Mouse (Mus musculus): ENCODE data around the gene Ndufb7. TPM values are rescaled to one million over a fixed set of nuclear protein-coding genes. Genes with fewer than 3 reads are reported as not detected.
"Not testable (repeated sequence)": the region's sequence is repeated elsewhere in the genome, so short reads cannot be mapped to it uniquely, and the experiment has no call there.

Gene Ndufb7
- 351 and 359 TPM in 2 replicates for polyA plus RNA-seq (2014; fragmentation: Nextera tagmentation; extraction: Ambion mirVana)

DNA sequence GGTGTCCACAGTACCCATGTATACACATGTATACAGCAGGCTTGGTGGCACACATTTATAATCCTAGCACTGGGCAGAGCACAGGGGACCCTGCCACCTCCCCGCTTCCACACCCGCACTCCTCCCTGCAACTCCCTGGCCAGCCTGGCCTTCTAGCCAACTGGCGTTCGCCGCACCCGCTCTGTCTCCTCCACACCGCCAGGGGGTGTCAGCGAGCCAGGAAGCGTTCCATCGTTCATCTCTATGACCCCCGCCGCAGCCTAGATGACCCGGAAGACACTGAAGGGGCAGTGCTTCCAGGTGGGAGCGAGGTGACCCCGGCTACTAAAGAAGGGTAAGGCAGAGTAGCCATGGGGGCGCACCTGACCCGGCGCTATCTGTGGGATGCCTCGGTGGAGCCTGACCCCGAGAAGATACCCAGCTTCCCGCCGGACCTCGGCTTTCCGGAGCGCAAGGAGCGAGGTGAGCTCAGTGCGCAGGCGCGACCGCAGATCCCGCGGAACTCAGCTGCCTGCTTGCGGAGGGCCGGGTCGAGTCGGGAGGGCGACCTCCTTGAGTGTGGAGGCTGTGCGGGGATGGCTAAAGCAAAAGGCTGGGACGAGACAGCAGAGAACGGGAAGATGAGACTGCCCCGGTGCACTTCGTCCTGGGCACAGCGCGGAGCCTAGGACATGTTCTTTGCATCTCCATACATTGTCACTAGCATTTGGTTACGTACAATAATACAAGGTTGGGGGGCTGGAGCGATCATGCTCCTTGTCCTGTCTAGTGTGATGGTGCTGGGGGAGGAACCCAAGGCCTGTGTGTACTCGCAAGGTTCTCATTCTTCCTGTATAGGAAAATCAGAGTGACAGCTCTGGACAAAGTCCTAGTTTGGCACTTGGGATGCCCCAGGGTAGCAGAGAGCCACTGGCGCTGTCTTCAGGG is at the start of gene Ndufb7:
Gene Ndufb7, plus strand, starts transcription at position 203 of the 927 bp plus-strand sequence.
- peak; percentile 89 for ATAC-seq (ENCODE audit: low FRiP score)
- Histone ChIP-seq H3K4me1 (ENCODE audit: control insufficient read depth, insufficient read depth, low read length) (peaks cover 11% of the 10 kb centered on the region), H3K27me3 (ENCODE audit: control insufficient read depth, insufficient read depth, low read length) (no peaks in the 10 kb centered on the region), H3K4me3 (ENCODE audit: low read depth, low read length) (peak within 1 kb of the TSS; percentile 73), H3K4me2 (peak within 1 kb of the TSS; percentile 88), H3K9me3 (ENCODE audit: control insufficient read depth, low read length) (no peaks in the 10 kb centered on the region), H3K27ac (ENCODE audit: low read depth, low read length) (peak within 1 kb of the TSS; percentile 50; the same call in 1 of the 2 replicates), H3K36me3 (ENCODE audit: control insufficient read depth, insufficient read depth, low read length) (peaks cover 7% of the 10 kb centered on the region), H3K9ac (ENCODE audit: low read length) (peak within 1 kb of the TSS; percentile 79)
- WGBS: 1% methylated on average over 48 of the region's 48 CpGs
- DNase-seq (ENCODE audit: low spot score, missing footprints): peak; percentile 100

DNA sequence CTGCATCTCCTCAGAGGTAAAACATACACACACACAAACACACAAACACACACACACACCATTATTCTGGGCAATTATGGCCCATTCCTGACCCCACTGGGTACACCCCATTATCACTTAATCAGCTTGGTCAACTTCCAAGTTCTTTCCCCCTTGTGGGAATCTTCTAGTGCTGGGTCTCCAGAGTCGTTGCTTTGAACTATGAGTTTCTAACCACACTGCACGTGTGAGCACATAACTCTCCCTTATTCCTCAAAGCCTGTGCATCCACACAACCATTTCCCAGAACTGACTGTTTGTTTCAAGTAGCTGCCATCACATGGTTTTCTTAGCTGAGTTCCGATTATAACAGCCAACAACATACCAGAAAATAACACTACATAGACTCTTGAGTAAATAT is 46.0 kb upstream of the Ndufb7 start:
- Histone ChIP-seq H3K27ac (ENCODE audit: low read depth, low read length) (no peak overlapping the region), H3K4me2 (no peak overlapping the region), H3K9me3 (ENCODE audit: control insufficient read depth, low read length) (no peaks in the 10 kb centered on the region), H3K4me3 (ENCODE audit: low read depth, low read length) (no peak overlapping the region), H3K36me3 (ENCODE audit: control insufficient read depth, insufficient read depth, low read length) (no peaks in the 10 kb centered on the region), H3K4me1 (ENCODE audit: control insufficient read depth, insufficient read depth, low read length) (no peaks in the 10 kb centered on the region), H3K27me3 (ENCODE audit: control insufficient read depth, insufficient read depth, low read length) (no peaks in the 10 kb centered on the region), H3K9ac (ENCODE audit: low read length) (no peak overlapping the region)
- no peak for ATAC-seq (ENCODE audit: low FRiP score)
- DNase-seq (ENCODE audit: low spot score, missing footprints): no peak
- WGBS: 75% methylated on average over 3 of the region's 3 CpGs

- not testable (repeated sequence) for H3K4me1 ChIP-seq (ENCODE audit: control insufficient read depth, insufficient read depth, low read length); H3K36me3 ChIP-seq (ENCODE audit: control insufficient read depth, insufficient read depth, low read length); H3K4me2 ChIP-seq; ATAC-seq (ENCODE audit: low FRiP score); H3K9me3 ChIP-seq (ENCODE audit: control insufficient read depth, low read length); H3K4me3 ChIP-seq (ENCODE audit: low read depth, low read length); H3K27me3 ChIP-seq (ENCODE audit: control insufficient read depth, insufficient read depth, low read length); DNase-seq (ENCODE audit: low spot score, missing footprints); H3K27ac ChIP-seq (ENCODE audit: low read depth, low read length); H3K9ac ChIP-seq (ENCODE audit: low read length)
- WGBS: 69% methylated on average over 3 of the region's 3 CpGs
Observed at GRCm38 (mm10) chr8:83520907-83521306, 45.6 kb upstream of the Ndufb7 start.

- Histone ChIP-seq H3K9me3 (ENCODE audit: control insufficient read depth, low read length) (no peaks in the 10 kb centered on the region), H3K4me1 (ENCODE audit: control insufficient read depth, insufficient read depth, low read length) (no peaks in the 10 kb centered on the region), H3K27me3 (ENCODE audit: control insufficient read depth, insufficient read depth, low read length) (no peaks in the 10 kb centered on the region), H3K4me3 (ENCODE audit: low read depth, low read length) (no peak overlapping the region), H3K4me2 (no peak overlapping the region), H3K27ac (ENCODE audit: low read depth, low read length) (no peak overlapping the region), H3K9ac (ENCODE audit: low read length) (no peak overlapping the region), H3K36me3 (ENCODE audit: control insufficient read depth, insufficient read depth, low read length) (no peaks in the 10 kb centered on the region)
- 34% methylated on average over 1 of the region's 1 CpGs for WGBS
- ATAC-seq (ENCODE audit: low FRiP score) (no peak), DNase-seq (ENCODE audit: low spot score, missing footprints) (no peak)
Observed at GRCm38 (mm10) chr8:83521310-83521709, 45.2 kb upstream of the Ndufb7 start.

DNA sequence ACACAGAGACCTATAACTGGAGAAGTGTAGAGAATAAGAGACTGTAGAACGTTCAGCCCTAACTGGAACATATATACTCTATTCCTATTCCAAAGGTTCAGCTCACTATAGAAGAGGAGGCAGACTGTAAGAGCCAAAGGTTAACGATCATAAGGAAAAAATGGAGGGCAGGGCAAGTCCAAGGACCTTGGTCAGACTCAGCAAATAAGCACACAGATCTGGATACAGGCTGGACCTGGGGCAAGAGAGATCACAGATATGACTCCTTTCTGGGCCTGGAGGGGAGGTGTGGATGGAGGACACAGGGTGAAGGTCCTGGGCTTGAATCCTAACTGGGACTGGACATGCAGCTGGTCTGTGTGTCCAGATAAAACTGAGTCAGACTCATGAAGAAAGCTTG is 31.7 kb upstream of the Ndufb7 start:
- no peak for DNase-seq (ENCODE audit: low spot score, missing footprints)
- 84% methylated on average over 2 of the region's 2 CpGs for WGBS
- no peaks in the 10 kb centered on the region for H3K27me3 ChIP-seq (ENCODE audit: control insufficient read depth, insufficient read depth, low read length)
- no peak overlapping the region for H3K4me3 ChIP-seq (ENCODE audit: low read depth, low read length)
- H3K36me3 ChIP-seq (ENCODE audit: control insufficient read depth, insufficient read depth, low read length): no peaks in the 10 kb centered on the region
- no peak for ATAC-seq (ENCODE audit: low FRiP score)
- no peaks in the 10 kb centered on the region for H3K9me3 ChIP-seq (ENCODE audit: control insufficient read depth, low read length)
- no peak overlapping the region for H3K27ac ChIP-seq (ENCODE audit: low read depth, low read length)
- no peaks in the 10 kb centered on the region for H3K4me1 ChIP-seq (ENCODE audit: control insufficient read depth, insufficient read depth, low read length)
- H3K9ac ChIP-seq (ENCODE audit: low read length): no peak overlapping the region
- no peak overlapping the region for H3K4me2 ChIP-seq

GRCm38 (mm10) chr8:83535736-83536135 is 30.7 kb upstream of the Ndufb7 start, which contains the start of gene Olfr370:
Olfr370 (plus strand) TSS chr8:83535780.
- 74% methylated on average over 3 of the region's 3 CpGs for WGBS
- H3K4me1 ChIP-seq (ENCODE audit: control insufficient read depth, insufficient read depth, low read length): no peaks in the 10 kb centered on the region
- H3K9ac ChIP-seq (ENCODE audit: low read length): no peak within 1 kb of the TSS
- ATAC-seq (ENCODE audit: low FRiP score) (no peak), DNase-seq (ENCODE audit: low spot score, missing footprints) (no peak)
- no peak within 1 kb of the TSS for H3K27ac ChIP-seq (ENCODE audit: low read depth, low read length)
- no peak within 1 kb of the TSS for H3K4me2 ChIP-seq
- H3K27me3 ChIP-seq (ENCODE audit: control insufficient read depth, insufficient read depth, low read length): no peaks in the 10 kb centered on the region
- H3K9me3 ChIP-seq (ENCODE audit: control insufficient read depth, low read length): no peaks in the 10 kb centered on the region
- H3K36me3 ChIP-seq (ENCODE audit: control insufficient read depth, insufficient read depth, low read length): no peaks in the 10 kb centered on the region
- H3K4me3 ChIP-seq (ENCODE audit: low read depth, low read length): no peak within 1 kb of the TSS

GRCm38 (mm10) chr8:83562669-83563068 is 3.8 kb upstream of the Ndufb7 start:
- H3K4me1 ChIP-seq (ENCODE audit: control insufficient read depth, insufficient read depth, low read length): peaks cover 6% of the 10 kb centered on the region
- no peaks in the 10 kb centered on the region for H3K36me3 ChIP-seq (ENCODE audit: control insufficient read depth, insufficient read depth, low read length)
- 86% methylated on average over 3 of the region's 3 CpGs for WGBS
- DNase-seq (ENCODE audit: low spot score, missing footprints): no peak
- no peak overlapping the region for H3K27ac ChIP-seq (ENCODE audit: low read depth, low read length)
- no peak overlapping the region for H3K4me3 ChIP-seq (ENCODE audit: low read depth, low read length)
- no peak overlapping the region for H3K4me2 ChIP-seq
- H3K9ac ChIP-seq (ENCODE audit: low read length): no peak overlapping the region
- H3K27me3 ChIP-seq (ENCODE audit: control insufficient read depth, insufficient read depth, low read length): no peaks in the 10 kb centered on the region
- no peak for ATAC-seq (ENCODE audit: low FRiP score)
- no peaks in the 10 kb centered on the region for H3K9me3 ChIP-seq (ENCODE audit: control insufficient read depth, low read length)

- Histone ChIP-seq H3K4me1 (ENCODE audit: control insufficient read depth, insufficient read depth, low read length) (peaks cover 11% of the 10 kb centered on the region), H3K27ac (ENCODE audit: low read depth, low read length) (no peak overlapping the region), H3K4me2 (no peak overlapping the region), H3K9me3 (ENCODE audit: control insufficient read depth, low read length) (no peaks in the 10 kb centered on the region), H3K27me3 (ENCODE audit: control insufficient read depth, insufficient read depth, low read length) (no peaks in the 10 kb centered on the region), H3K36me3 (ENCODE audit: control insufficient read depth, insufficient read depth, low read length) (no peaks in the 10 kb centered on the region), H3K9ac (ENCODE audit: low read length) (no peak overlapping the region), H3K4me3 (ENCODE audit: low read depth, low read length) (no peak overlapping the region)
- no peak for DNase-seq (ENCODE audit: low spot score, missing footprints)
- 76% methylated on average over 4 of the region's 4 CpGs for WGBS
- no peak for ATAC-seq (ENCODE audit: low FRiP score)
Observed at GRCm38 (mm10) chr8:83563246-83563645, 3.2 kb upstream of the Ndufb7 start.

DNA sequence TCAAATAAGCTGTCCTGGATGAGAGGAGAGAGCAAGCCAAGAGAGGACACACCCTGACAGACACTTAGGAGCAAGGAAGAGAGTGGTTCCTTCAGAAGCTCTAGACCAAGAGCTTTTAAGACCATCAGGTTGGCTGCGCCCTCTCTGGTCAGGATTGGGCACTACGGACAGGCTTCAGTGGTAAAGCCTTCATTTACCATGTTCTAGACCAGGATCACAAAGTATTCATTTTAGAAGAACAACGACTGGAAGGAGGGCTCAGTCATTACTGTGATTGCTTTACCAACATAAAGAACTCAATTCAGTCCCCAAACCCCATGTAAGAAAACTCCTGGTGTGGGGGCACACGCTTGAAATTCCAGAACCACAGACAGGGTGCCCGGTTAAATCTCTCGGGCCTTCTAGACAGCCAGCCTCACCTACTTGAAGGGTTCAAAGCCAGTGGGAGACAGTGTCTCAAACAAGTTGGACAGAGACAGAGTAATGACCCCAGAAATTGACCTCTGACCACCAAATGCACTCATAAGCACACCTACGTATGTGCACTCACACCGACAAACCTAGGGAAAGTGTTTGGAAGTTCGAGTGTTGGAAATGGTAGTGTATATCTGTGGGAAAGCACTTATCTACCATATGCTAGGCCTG is 618 bp upstream of the Ndufb7 start:
- H3K4me1 ChIP-seq (ENCODE audit: control insufficient read depth, insufficient read depth, low read length): peaks cover 11% of the 10 kb centered on the region
- ATAC-seq (ENCODE audit: low FRiP score) (peak; percentile 16), DNase-seq (ENCODE audit: low spot score, missing footprints) (peak; percentile 93)
- H3K4me3 ChIP-seq (ENCODE audit: low read depth, low read length): no peak overlapping the region
- WGBS: 74% methylated on average over 9 of the region's 9 CpGs
- H3K27me3 ChIP-seq (ENCODE audit: control insufficient read depth, insufficient read depth, low read length): no peaks in the 10 kb centered on the region
- no peaks in the 10 kb centered on the region for H3K9me3 ChIP-seq (ENCODE audit: control insufficient read depth, low read length)
- no peak overlapping the region for H3K27ac ChIP-seq (ENCODE audit: low read depth, low read length)
- H3K9ac ChIP-seq (ENCODE audit: low read length): no peak overlapping the region
- H3K4me2 ChIP-seq: no peak overlapping the region
- peaks cover 4% of the 10 kb centered on the region for H3K36me3 ChIP-seq (ENCODE audit: control insufficient read depth, insufficient read depth, low read length)
